Mouse (Mus musculus) liver, postnatal 0 days (tissue): ENCODE measurements around the gene Pkn1.

Source experiments
- CTCF ChIP-seq: sonication (generic); IDR thresholded peaks from 2 replicates; pipeline ENCODE4 v1.5.1; 2016; ENCODE audit warnings: antibody characterized with exemption, low read depth
- EP300 ChIP-seq: IDR thresholded peaks from 2 replicates; pipeline ENCODE4 v1.6.1; 2016; ENCODE audit warnings: antibody characterized with exemption, low read depth, mild to moderate bottlenecking

DNA sequence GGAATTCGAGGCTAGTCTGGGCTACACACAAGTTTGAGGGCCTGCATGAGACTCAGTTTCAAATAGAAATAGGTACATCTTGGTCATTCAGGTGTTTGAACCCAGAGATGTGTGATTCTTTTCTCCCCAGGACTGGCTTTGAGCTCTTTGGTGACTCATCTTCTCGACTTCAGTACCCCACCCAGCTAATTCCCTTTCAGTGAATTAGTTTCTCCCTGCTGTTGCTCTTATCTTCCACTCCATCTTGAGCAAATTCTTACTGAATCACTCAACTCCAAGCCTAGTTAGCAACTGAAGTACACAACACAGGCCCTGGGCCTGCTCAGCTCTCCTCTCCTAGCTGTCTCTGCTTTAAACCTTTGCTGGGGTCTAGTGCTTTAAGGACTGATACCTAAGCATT, 17.6 kb upstream of the Pkn1 start:
- TF ChIP-seq CTCF (no peak), EP300 (no peak)
